Mouse (Mus musculus) kidney, postnatal 0 days (tissue): ENCODE data around the gene Spint5. TPM values are rescaled to one million over a fixed set of nuclear protein-coding genes. Genes with fewer than 3 reads are reported as not detected.

ENCODE experiments used
- ATAC-seq: fragments of 200-750 bp; cut with Nextera tagmentation; replicated peaks from 2 replicates; pipeline ENCODE4 v1.8.0; 2017; ENCODE audit warnings: low read depth, moderate number of reproducible peaks, moderate TSS enrichment, moderate library complexity; ENCODE audit not compliant: low FRiP score
- DNase-seq: peaks from one replicate; pipeline ENCODE4 v3.0.0-alpha.2; 2016; ENCODE audit warnings: low spot score
- H3K27ac ChIP-seq: fragments of 300-500 bp; sonication (generic); 2 replicates; pipeline ENCODE4 v1.5.1; 2014; ENCODE audit warnings: mild to moderate bottlenecking
- H3K27me3 ChIP-seq: fragments of 300-500 bp; sonication (generic); 2 replicates; pipeline ENCODE4 v1.6.1; 2014; ENCODE audit warnings: low read length, mixed read lengths; ENCODE audit not compliant: insufficient read depth
- H3K36me3 ChIP-seq: fragments of 300-500 bp; sonication (generic); 2 replicates; pipeline ENCODE4 v1.6.1; 2014; ENCODE audit warnings: low read length, mixed read lengths; ENCODE audit not compliant: insufficient read depth
- H3K4me1 ChIP-seq: fragments of 300-500 bp; sonication (generic); replicated peaks from 2 replicates; pipeline ENCODE4 v1.6.1; 2014; ENCODE audit warnings: antibody characterized with exemption, low read length, mixed read lengths; ENCODE audit not compliant: insufficient read depth
- H3K4me2 ChIP-seq: fragments of 300-500 bp; sonication (generic); 2 replicates; pipeline ENCODE4 v1.6.1; 2014; ENCODE audit warnings: mild to moderate bottlenecking, low read length, moderate library complexity, mixed read lengths
- H3K4me3 ChIP-seq: fragments of 300-500 bp; sonication (generic); replicated peaks from 2 replicates; pipeline ENCODE4 v1.5.1; 2014; ENCODE audit warnings: low read depth, low read length
- H3K9ac ChIP-seq: fragments of 300-500 bp; sonication (generic); 2 replicates; pipeline ENCODE4 v1.6.1; 2014; ENCODE audit warnings: low read depth, low read length
- H3K9me3 ChIP-seq: fragments of 300-500 bp; sonication (generic); replicated peaks from 2 replicates; pipeline ENCODE4 v1.6.1; 2016; ENCODE audit warnings: low read length, inconsistent platforms, mixed read lengths
- CTCF ChIP-seq: IDR thresholded peaks from 2 replicates; pipeline ENCODE4 v1.5.1; 2016; ENCODE audit warnings: antibody characterized with exemption, low read depth, mild to moderate bottlenecking, moderate library complexity
- WGBS: fragments of 180-500 bp; shearing (Covaris S2); extraction: QIAGEN DNeasy Blood & Tissue Kit; methylation state at CpG from one replicate; pipeline ENCODE4 v1.1.7; 2014; 5-methylcytosine and 5-hydroxymethylcytosine counted together
- polyA plus RNA-seq: library from polyadenylated mRNA; unstranded; fragments of >200 nt; fragmentation: Nextera tagmentation; extraction: Ambion mirVana; gene quantifications from 2 replicates; pipeline ENCODE4 v1.2.1, GENCODE M21; 2015

Spint5 gene
- polyA plus RNA-seq, 1 experiment from 2014 or later, result not detected

GRCm38 (mm10) chr2:164754105-164754504 lies 39.0 kb downstream of the Spint5 start:
- Histone ChIP-seq H3K9ac (no peak overlapping the region), H3K27me3 (no peaks in the 10 kb centered on the region), H3K4me2 (no peak overlapping the region), H3K36me3 (peaks cover 61% of the 10 kb centered on the region), H3K4me3 (no peak overlapping the region), H3K9me3 (no peaks in the 10 kb centered on the region), H3K27ac (no peak overlapping the region), H3K4me1 (no peaks in the 10 kb centered on the region)
- TF ChIP-seq CTCF, result no peak
- 67% methylated on average over 11 of the region's 11 CpGs for WGBS
- ATAC-seq (no peak), DNase-seq (peak; percentile 19)

- H3K4me2 ChIP-seq, result no peak overlapping the region
- no peak overlapping the region for H3K9ac ChIP-seq
- H3K27me3 ChIP-seq, result no peaks in the 10 kb centered on the region
- H3K9me3 ChIP-seq, result no peaks in the 10 kb centered on the region
- TF ChIP-seq CTCF, result no peak
- no peak overlapping the region for H3K27ac ChIP-seq
- DNase-seq (no peak), ATAC-seq (no peak)
- no peak overlapping the region for H3K4me3 ChIP-seq
- WGBS, result 72% methylated on average over 2 of the region's 2 CpGs
- no peaks in the 10 kb centered on the region for H3K4me1 ChIP-seq
- H3K36me3 ChIP-seq, result peaks cover 67% of the 10 kb centered on the region
These were observed 39.7 kb downstream of the Spint5 start for GRCm38 (mm10) chr2:164754800-164755199.

- H3K36me3 ChIP-seq, result peaks cover 69% of the 10 kb centered on the region
- no peak overlapping the region for H3K27ac ChIP-seq
- H3K4me2 ChIP-seq, result no peak overlapping the region
- ATAC-seq, result no peak
- no peak overlapping the region for H3K9ac ChIP-seq
- no peaks in the 10 kb centered on the region for H3K9me3 ChIP-seq
- H3K4me3 ChIP-seq, result no peak overlapping the region
- TF ChIP-seq CTCF, result no peak
- H3K27me3 ChIP-seq, result no peaks in the 10 kb centered on the region
- no peaks in the 10 kb centered on the region for H3K4me1 ChIP-seq
- no peak for DNase-seq
- WGBS, result 87% methylated on average over 11 of the region's 11 CpGs
These were observed 42.7 kb downstream of the Spint5 start for GRCm38 (mm10) chr2:164757841-164758240.

GRCm38 (mm10) chr2:164758692-164759091 lies 43.6 kb downstream of the Spint5 start:
- no peak for DNase-seq
- Histone ChIP-seq H3K36me3 (peaks cover 75% of the 10 kb centered on the region), H3K9me3 (no peaks in the 10 kb centered on the region), H3K4me2 (no peak overlapping the region), H3K4me1 (no peaks in the 10 kb centered on the region), H3K9ac (no peak overlapping the region), H3K27me3 (no peaks in the 10 kb centered on the region), H3K27ac (no peak overlapping the region), H3K4me3 (no peak overlapping the region)
- WGBS, result 32% methylated on average over 1 of the region's 1 CpGs
- TF ChIP-seq CTCF, result no peak
- no peak for ATAC-seq

GRCm38 (mm10) chr2:164760059-164760833 lies 45.1 kb downstream of the Spint5 start:
- WGBS, result 76% methylated on average over 4 of the region's 4 CpGs
- no peaks in the 10 kb centered on the region for H3K9me3 ChIP-seq

GRCm38 (mm10) chr2:164761502-164761901 lies 46.4 kb downstream of the Spint5 start:
- WGBS, result 94% methylated on average over 2 of the region's 2 CpGs
- TF ChIP-seq CTCF, result no peak
- H3K27ac ChIP-seq, result no peak overlapping the region
- no peaks in the 10 kb centered on the region for H3K27me3 ChIP-seq
- no peak for ATAC-seq
- no peak overlapping the region for H3K4me3 ChIP-seq
- H3K9ac ChIP-seq, result no peak overlapping the region
- no peaks in the 10 kb centered on the region for H3K9me3 ChIP-seq
- no peaks in the 10 kb centered on the region for H3K4me1 ChIP-seq
- H3K4me2 ChIP-seq, result no peak overlapping the region
- DNase-seq, result no peak
- H3K36me3 ChIP-seq, result peaks cover 65% of the 10 kb centered on the region

More at GRCm38 (mm10) chr2:164760059-164760833, 45.1 kb downstream of the Spint5 start:
- no peak for TF ChIP-seq CTCF
- H3K4me1 ChIP-seq, result no peaks in the 10 kb centered on the region
- no peaks in the 10 kb centered on the region for H3K27me3 ChIP-seq
- no peak overlapping the region for H3K27ac ChIP-seq
- peaks cover 66% of the 10 kb centered on the region for H3K36me3 ChIP-seq
- no peak overlapping the region for H3K4me3 ChIP-seq
- DNase-seq (no peak), ATAC-seq (no peak)
- no peak overlapping the region for H3K4me2 ChIP-seq
- H3K9ac ChIP-seq, result no peak overlapping the region
